ENCODE assay signal across 31 mouse cellular contexts in the genomic region with DNA sequence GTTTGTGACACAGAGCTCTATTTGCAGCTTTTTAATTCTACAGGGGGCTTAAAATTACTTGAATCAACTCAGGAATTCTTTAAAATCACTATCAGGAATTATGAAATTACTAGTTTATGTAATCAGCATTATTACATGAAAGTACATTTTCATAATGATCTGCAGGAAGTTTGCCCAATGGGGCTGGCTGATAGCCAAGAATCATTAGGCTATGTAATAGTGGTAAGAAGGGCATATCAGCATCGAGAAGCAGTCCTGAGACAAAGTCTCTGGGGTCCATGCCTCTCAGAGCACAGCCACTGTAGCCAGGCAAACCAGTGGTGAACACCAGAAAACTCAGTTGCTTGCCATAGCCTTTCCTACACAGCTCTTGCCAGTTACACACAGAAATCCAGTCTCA. TPM values are rescaled to one million over a fixed set of nuclear protein-coding genes. Genes with fewer than 3 reads are reported as not detected.
"Had no signal": no experiment of that assay in that cellular context is flagged by ENCODE, and none has a peak within 500 bp of the region (broad histone marks: within the 10 kb centered on the region; RNA-seq: fewer than 3 reads in every experiment).

No protein-coding gene starts in this region.

- H3K4me1 ChIP-seq: limb, embryonic 13.5 days; midbrain, embryonic 15.5 days; neural tube, embryonic 13.5 days had no signal

- H3K27ac ChIP-seq: kidney, postnatal 0 days; layer of hippocampus, adult 2 months; limb, embryonic 10.5 days; limb, embryonic 13.5 days; liver, embryonic 12.5 days; liver, embryonic 15.5 days; midbrain, embryonic 15.5 days; neural tube, embryonic 13.5 days had no signal

- DNase-seq: kidney, adult 2 months; kidney, postnatal 25 days; layer of hippocampus, adult 9-11 months; layer of hippocampus, postnatal 36 days; liver; thymus, adult 18-20 months; thymus, postnatal 4 days had no signal

- H3K4me3 ChIP-seq: layer of hippocampus, adult 2 months; limb, embryonic 10.5 days; limb, embryonic 13.5 days; liver, embryonic 12.5 days; liver, embryonic 15.5 days; midbrain, embryonic 15.5 days; myocyte; neural tube, embryonic 13.5 days had no signal

- H3K9me3 ChIP-seq: limb, embryonic 10.5 days; limb, embryonic 13.5 days; liver, embryonic 12.5 days; liver, embryonic 15.5 days; midbrain, embryonic 15.5 days; neural tube, embryonic 13.5 days had no signal

- H3K27me3 ChIP-seq: limb, embryonic 13.5 days; liver, embryonic 12.5 days; liver, embryonic 15.5 days; midbrain, embryonic 15.5 days; neural tube, embryonic 13.5 days had no signal

- H3K4me2 ChIP-seq: limb, embryonic 13.5 days; liver, embryonic 12.5 days; liver, embryonic 15.5 days; midbrain, embryonic 11.5 days; midbrain, embryonic 15.5 days; neural tube, embryonic 13.5 days had no signal

- H3K9ac ChIP-seq: limb, embryonic 13.5 days; liver, embryonic 12.5 days; liver, embryonic 15.5 days; midbrain, embryonic 15.5 days; neural tube, embryonic 13.5 days had no signal

- ATAC-seq: intestine, postnatal 0 days; liver, embryonic 12.5 days; midbrain, embryonic 15.5 days had no signal

RNA-seq across cellular contexts. Expression of gene Gm10563, which starts 51.4 kb away (rescaled TPM):
- total RNA-seq: layer of hippocampus, adult 2 months; layer of hippocampus, postnatal 36 days; left cerebral cortex, adult 8-10 months; left cerebral cortex, postnatal 14 days; megakaryocyte progenitor cell, adult 5-6 weeks; megakaryocyte-erythroid progenitor cell, adult 5-6 weeks; monocyte, adult 5-6 weeks; neutrophil, adult 5-6 weeks had no signal
- polyA plus RNA-seq: intestine, embryonic 14.5 days; intestine, postnatal 0 days; kidney, adult 2 months; kidney, embryonic 14.5 days; kidney, postnatal 0 days; large intestine, adult 2 months; limb, embryonic 10.5 days; limb, embryonic 13.5 days; liver, embryonic 12.5 days; liver, embryonic 15.5 days; midbrain, embryonic 11.5 days; midbrain, embryonic 15.5 days; myocyte; neural tube, embryonic 13.5 days; small intestine, adult 2 months; spleen, adult 2 months; stomach, embryonic 16.5 days; testis, adult 2 months had no signal

RNA-seq across cellular contexts. Expression of gene Mmp23, which starts 59.4 kb away (rescaled TPM):
- total RNA-seq: megakaryocyte-erythroid progenitor cell, adult 5-6 weeks; monocyte, adult 5-6 weeks had no signal
